Mouse (Mus musculus) myocyte (in vitro differentiated cells): ENCODE measurements around the gene Golga2. TPM values are rescaled to one million over a fixed set of nuclear protein-coding genes. Genes with fewer than 3 reads are reported as not detected.

Source experiments
- H3K27me3 ChIP-seq: one replicate; pipeline ENCODE4 v1.6.1; 2011; ENCODE audit not compliant: control insufficient read depth, insufficient read depth, insufficient read length
- H3K36me3 ChIP-seq: one replicate; pipeline ENCODE4 v1.6.1; 2011; ENCODE audit not compliant: control insufficient read depth, insufficient read depth
- H3K4me2 ChIP-seq: one replicate; pipeline ENCODE4 v1.6.1; 2011; ENCODE audit warnings: low read depth, control low read depth
- H3K4me3 ChIP-seq: one replicate; pipeline ENCODE4 v1.5.1; 2011; ENCODE audit warnings: mild to moderate bottlenecking, control low read depth, moderate library complexity
- H3K79me2 ChIP-seq: one replicate; pipeline ENCODE4 v1.6.1; 2011; ENCODE audit not compliant: control insufficient read depth, insufficient read depth
- H3ac ChIP-seq: one replicate; pipeline ENCODE4 v1.6.1; 2011; ENCODE audit not compliant: control insufficient read depth, insufficient read length
- E2F4 ChIP-seq: IDR thresholded peaks from one replicate; pipeline ENCODE4 v1.6.1; 2011; ENCODE audit warnings: mild to moderate bottlenecking, control low read depth, moderate library complexity; ENCODE audit not compliant: insufficient read depth
- MAX ChIP-seq: IDR thresholded peaks from one replicate; pipeline ENCODE4 v1.6.1; 2011; ENCODE audit warnings: low read depth, mild to moderate bottlenecking, control low read depth
- MYOG ChIP-seq, 3 experiments: IDR thresholded peaks; one replicate each; pipeline ENCODE4 v1.6.1; 2011; ENCODE audit warnings: control low read depth in 2 of 3, low read depth in 2 of 3, mild to moderate bottlenecking in 2 of 3; ENCODE audit not compliant: insufficient read length in 2 of 3, control insufficient read depth in 1 of 3, insufficient read depth in 1 of 3
- POLR2AphosphoS2 ChIP-seq: IDR thresholded peaks from one replicate; pipeline ENCODE4 v1.6.1; 2011; ENCODE audit warnings: low read depth, control low read depth; ENCODE audit not compliant: insufficient read length
- REST ChIP-seq: IDR thresholded peaks from one replicate; pipeline ENCODE4 v1.6.1; 2011; ENCODE audit warnings: mild to moderate bottlenecking, control low read depth, moderate library complexity; ENCODE audit not compliant: insufficient read depth, insufficient read length
- SRF ChIP-seq: IDR thresholded peaks from one replicate; pipeline ENCODE4 v1.6.1; 2011; ENCODE audit warnings: low read depth; ENCODE audit not compliant: control insufficient read depth, insufficient read length
- TCF3 ChIP-seq: IDR thresholded peaks from one replicate; pipeline ENCODE4 v1.6.1; 2011; ENCODE audit warnings: low read depth, control low read depth; ENCODE audit not compliant: insufficient read length
- USF1 ChIP-seq: IDR thresholded peaks from one replicate; pipeline ENCODE4 v1.6.1; 2011; ENCODE audit warnings: low read depth, mild to moderate bottlenecking, control low read depth, moderate library complexity
- polyA plus RNA-seq: library from polyadenylated mRNA; unstranded; fragments of >200 nt; fragmentation: generic; extraction: Trizol; gene quantifications from one replicate; pipeline ENCODE4 v1.2.1, GENCODE M21; 2012; ENCODE audit warnings: missing spikeins

Gene Golga2
- polyA plus RNA-seq, 1 experiment = 60.7 TPM

DNA sequence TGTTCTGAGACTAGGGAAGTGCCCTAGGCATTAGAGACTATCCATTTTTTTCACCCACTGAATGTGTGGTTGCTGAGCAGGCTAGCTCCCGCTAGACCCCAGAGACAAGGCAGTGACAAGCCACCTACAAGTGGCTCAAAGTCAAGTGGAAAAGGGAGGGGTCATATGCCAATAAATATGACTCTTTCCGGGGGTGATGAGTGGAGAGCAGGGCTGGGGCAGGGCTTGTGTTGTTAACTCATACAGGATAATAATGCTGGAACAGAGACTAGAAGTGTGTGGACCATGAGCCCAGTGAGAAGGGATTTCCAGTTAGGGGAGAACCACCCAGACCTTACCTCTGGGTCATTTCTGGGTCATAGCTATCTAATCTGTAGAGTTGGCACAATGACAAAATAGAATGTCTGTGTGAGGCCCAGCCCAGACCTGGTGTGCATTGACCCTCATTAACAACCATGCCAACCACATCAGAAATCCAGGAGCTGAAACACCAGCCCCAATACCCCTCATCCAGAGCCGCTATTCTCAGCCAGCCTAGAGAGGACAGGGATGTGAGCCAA is 67.2 kb downstream of the Golga2 start:
- no peaks in the 10 kb centered on the region for H3K27me3 ChIP-seq

DNA sequence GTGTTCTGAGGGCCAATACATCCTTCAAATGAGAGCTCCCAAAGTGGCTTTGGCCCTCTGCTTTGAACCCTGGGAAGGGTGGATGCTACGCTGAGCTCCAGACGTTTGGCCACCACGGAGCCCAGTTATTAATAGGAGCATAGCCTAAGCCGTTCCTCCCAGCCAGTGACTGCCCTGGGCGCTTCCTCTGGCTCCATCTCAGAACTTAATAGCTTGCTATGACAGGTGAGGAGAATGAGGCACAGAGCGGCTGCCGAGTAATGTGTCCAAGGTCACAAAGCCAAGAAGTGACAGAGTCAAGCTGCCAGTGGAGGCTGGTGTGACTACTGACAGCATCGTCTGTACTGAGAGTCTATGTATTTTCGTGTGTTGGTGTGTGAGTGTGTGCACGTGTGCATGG is 69.0 kb downstream of the Golga2 start:
- Histone ChIP-seq H3K79me2 (no peaks in the 10 kb centered on the region), H3K27me3 (no peaks in the 10 kb centered on the region), H3K4me3 (no peak overlapping the region), H3K36me3 (no peaks in the 10 kb centered on the region), H3ac (no peak overlapping the region), H3K4me2 (no peak overlapping the region)
- TF ChIP-seq REST (no peak), POLR2AphosphoS2 (no peak), USF1 (no peak), MYOG (IDR thresholded peaks at IDR 0.05; ENCODE audit: control insufficient read depth in 1 of 3, insufficient read depth in 1 of 3, insufficient read length in 2 of 3, low read depth in 2 of 3) (no peak)

More for the DNA sequence above, 67.2 kb downstream of the Golga2 start:
- no peak overlapping the region for H3ac ChIP-seq
- no peaks in the 10 kb centered on the region for H3K79me2 ChIP-seq
- H3K36me3 ChIP-seq = no peaks in the 10 kb centered on the region
- no peak for TF ChIP-seq TCF3
- no peak for TF ChIP-seq POLR2AphosphoS2
- TF ChIP-seq SRF = no peak
- no peak for TF ChIP-seq E2F4
- no peak for TF ChIP-seq MAX
- TF ChIP-seq MYOG (IDR thresholded peaks at IDR 0.05; ENCODE audit: control insufficient read depth in 1 of 3, insufficient read depth in 1 of 3, insufficient read length in 2 of 3, low read depth in 2 of 3) = no peak
- H3K4me2 ChIP-seq = no peak overlapping the region
- no peak overlapping the region for H3K4me3 ChIP-seq

Other genes starting within 250 kb of the Golga2 start
- 4.7 TPM for gene Fam78a, start 202.5 kb upstream of the Golga2 start, polyA plus RNA-seq
- 60.6 TPM for gene Plpp7, start 191.9 kb upstream of the Golga2 start, polyA plus RNA-seq
- 76.2 TPM for gene Prrc2b, start 136.3 kb upstream of the Golga2 start, polyA plus RNA-seq
- gene Pomt1, start 50.8 kb upstream of the Golga2 start, polyA plus RNA-seq = 14.7 TPM
- gene Uck1, start 27.2 kb upstream of the Golga2 start, polyA plus RNA-seq = 32.1 TPM
- gene Swi5, start 691 bp downstream of the Golga2 start, polyA plus RNA-seq = 253 TPM
- 54.2 TPM for gene Ciz1, start 64.9 kb downstream of the Golga2 start, polyA plus RNA-seq
- gene Dnm1, start 66.0 kb downstream of the Golga2 start, polyA plus RNA-seq = 44.0 TPM
- gene 1110008P14Rik, start 94.6 kb downstream of the Golga2 start, polyA plus RNA-seq = 153 TPM
- gene Lcn2, start 100.9 kb downstream of the Golga2 start, polyA plus RNA-seq = 0.02 TPM
- 50.6 TPM for gene Ptges2, start 108.5 kb downstream of the Golga2 start, polyA plus RNA-seq
- gene Naif1, start 163.1 kb downstream of the Golga2 start, polyA plus RNA-seq = 3.0 TPM
- 9.5 TPM for gene Slc25a25, start 164.1 kb downstream of the Golga2 start, polyA plus RNA-seq
- 1.7 TPM for gene Fam102a, start 247.9 kb downstream of the Golga2 start, polyA plus RNA-seq